Mouse (Mus musculus) small intestine, adult 2 months (tissue): ENCODE measurements around the gene Rnf181.

Experiments used
- CTCF ChIP-seq: fragments of 200-500 bp; IDR thresholded peaks from 2 replicates; pipeline ENCODE4 v1.5.1; 2012; ENCODE audit warnings: low read depth, mild to moderate bottlenecking, control low read depth, inconsistent platforms, low read length, moderate library complexity, mixed read lengths; ENCODE audit not compliant: insufficient replicate concordance, insufficient read length; ENCODE audit errors: extremely low read depth
- POLR2A ChIP-seq: fragments of 200-500 bp; IDR thresholded peaks from 2 replicates; pipeline ENCODE4 v1.6.1; 2012; ENCODE audit warnings: low read depth, mild to moderate bottlenecking, control low read depth, inconsistent platforms, low read length, moderate library complexity

DNA sequence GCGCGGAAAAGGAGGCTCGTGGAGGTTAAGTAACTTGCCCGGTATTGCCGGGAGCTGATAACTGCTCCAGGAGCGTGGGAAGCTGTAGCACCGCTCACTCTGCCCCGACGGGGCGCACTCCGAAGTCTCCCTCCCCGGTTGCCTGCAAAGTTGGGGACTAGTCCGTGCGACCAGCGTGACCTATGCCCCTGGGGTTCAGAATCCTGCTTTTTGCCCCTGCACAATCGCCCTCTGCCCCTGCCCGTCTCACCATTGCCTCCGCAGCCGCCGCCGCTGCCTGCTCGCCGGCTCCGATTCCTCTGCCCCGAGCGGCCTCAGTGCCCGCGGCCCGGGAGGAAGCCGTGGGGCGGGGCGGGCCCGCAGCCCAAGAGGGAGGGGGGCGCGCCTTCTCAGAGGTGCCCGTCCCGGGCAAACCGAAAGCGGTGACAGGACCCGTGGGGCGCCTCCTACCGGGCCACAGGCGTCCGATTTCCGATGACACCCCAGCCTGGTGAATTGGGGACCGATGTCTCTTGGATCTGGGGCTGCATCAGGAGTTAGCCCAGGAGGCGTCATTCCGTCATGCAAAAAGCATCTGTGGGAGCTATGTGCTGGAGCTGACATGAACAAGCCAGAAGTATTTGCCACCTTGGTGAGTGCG lies 13.5 kb upstream of the Rnf181 start, which contains the start of gene Vamp5:
- TF ChIP-seq POLR2A (no peak; the same call in 1 of the 2 replicates), CTCF (peak; percentile 67)
